In the genomic region with DNA sequence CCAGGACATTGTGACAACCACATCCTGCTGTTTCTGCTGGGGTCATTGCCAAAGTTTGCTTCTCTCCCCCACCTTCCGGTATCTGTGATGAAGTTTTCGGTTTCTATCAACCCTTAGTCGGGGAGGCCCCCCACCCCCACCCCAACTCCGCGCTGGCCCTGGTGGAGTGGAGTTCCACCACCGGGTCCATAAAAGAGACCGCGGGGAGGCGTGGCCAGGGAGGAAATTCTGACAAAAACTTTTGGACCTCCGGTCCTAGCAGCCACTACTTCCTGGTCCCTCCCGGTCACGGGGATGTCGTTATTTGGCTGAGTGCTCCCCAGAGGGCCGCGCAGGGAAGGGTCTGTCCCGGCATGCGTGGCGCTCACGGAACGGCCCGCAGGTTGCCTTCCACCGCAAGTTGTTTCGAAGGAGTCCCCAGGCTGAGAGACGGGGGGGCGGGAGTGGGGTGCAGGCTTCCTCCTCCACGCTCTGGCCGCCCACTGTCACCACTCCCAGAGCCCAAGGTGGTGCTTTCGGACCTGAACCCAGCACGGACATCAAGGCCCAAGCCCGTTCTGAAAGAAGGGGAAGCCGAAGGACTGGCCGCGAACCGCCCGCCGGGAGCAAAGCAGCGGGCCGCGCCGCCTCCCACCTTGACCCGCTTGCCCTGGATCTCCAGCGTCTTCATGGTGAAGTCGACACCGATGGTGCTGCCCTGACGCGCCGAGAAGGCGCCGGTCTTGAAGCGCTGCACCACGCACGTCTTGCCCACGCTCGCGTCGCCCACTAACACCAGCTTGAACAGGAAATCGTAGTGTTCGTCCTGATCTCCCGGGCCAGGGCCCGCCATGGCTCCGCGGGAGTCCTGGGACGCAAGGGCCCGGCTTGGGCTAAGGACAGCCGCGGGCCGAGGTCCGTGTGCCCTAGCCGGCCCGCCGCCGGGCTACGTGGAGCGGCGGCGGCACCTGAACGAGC, we compare ENCODE assay signal across 8 mouse cellular contexts. TPM values are rescaled to one million over a fixed set of nuclear protein-coding genes. Genes with fewer than 3 reads are reported as not detected.
DNase-seq lines count a peak whose midpoint lies in the region; ATAC-seq and TF ChIP-seq lines count a peak whose summit lies in the region.

No protein-coding gene starts in this region.

- H3K27me3 ChIP-seq in forebrain, embryonic 12.5 days: no peaks in the 10 kb centered on the region
- H3K27me3 ChIP-seq in heart, postnatal 0 days (ENCODE audit: control insufficient read depth, insufficient read depth, low read length): no peaks in the 10 kb centered on the region
- no peaks in the 10 kb centered on the region; the same call in 1 of the 2 replicates for H3K27me3 ChIP-seq in neural tube, embryonic 14.5 days (ENCODE audit: control insufficient read depth, insufficient read depth, low read length)
- H3K27me3 ChIP-seq in testis, adult 2 months (ENCODE audit: control insufficient read depth, insufficient read depth, low read length): no peaks in the 10 kb centered on the region

- peak overlapping the region; percentile 36; the same call in 1 of the 2 replicates for H3K27ac ChIP-seq in forebrain, embryonic 12.5 days
- H3K27ac ChIP-seq in heart, postnatal 0 days (ENCODE audit: low read depth): peak overlapping the region; percentile 89
- peak overlapping the region; percentile 66 for H3K27ac ChIP-seq in neural tube, embryonic 14.5 days (ENCODE audit: low read depth, low read length)
- peak overlapping the region; percentile 86 for H3K27ac ChIP-seq in testis, adult 2 months (ENCODE audit: control insufficient read depth, insufficient read depth, low read depth, low read length)

- H3K4me3 ChIP-seq in forebrain, embryonic 12.5 days (replicated peaks): peak overlapping the region; percentile 73
- H3K4me3 ChIP-seq in heart, postnatal 0 days (ENCODE audit: low read depth, low read length): peak overlapping the region; percentile 75
- peak overlapping the region; percentile 70 for H3K4me3 ChIP-seq in neural tube, embryonic 14.5 days (ENCODE audit: low read depth, low read length)
- H3K4me3 ChIP-seq in testis, adult 2 months (ENCODE audit: control insufficient read depth, low read depth, low read length): peak overlapping the region; percentile 91

- under 1% methylated on average over 72 of the region's 77 CpGs for WGBS in forebrain, embryonic 12.5 days
- under 1% methylated on average over 73 of the region's 77 CpGs for WGBS in heart, postnatal 0 days
- 1% methylated on average over 77 of the region's 77 CpGs for WGBS in neural tube, embryonic 14.5 days

- ATAC-seq in forebrain, embryonic 12.5 days (ENCODE audit: low FRiP score): peak; percentile 71
- peak; percentile 57 for ATAC-seq in heart, postnatal 0 days (ENCODE audit: insufficient read depth, low read depth)
- peak; percentile 75 for ATAC-seq in neural tube, embryonic 14.5 days (ENCODE audit: low read depth)

- peaks cover 19% of the 10 kb centered on the region for H3K4me1 ChIP-seq in forebrain, embryonic 12.5 days
- peaks cover 19% of the 10 kb centered on the region for H3K4me1 ChIP-seq in heart, postnatal 0 days (ENCODE audit: control insufficient read depth, insufficient read depth)
- H3K4me1 ChIP-seq in neural tube, embryonic 14.5 days (ENCODE audit: control insufficient read depth, insufficient read depth, low read length): peaks cover 6% of the 10 kb centered on the region; the same call in 1 of the 2 replicates
- H3K4me1 ChIP-seq in testis, adult 2 months (ENCODE audit: control insufficient read depth, insufficient read depth, low read length): peaks cover 12% of the 10 kb centered on the region

- no peak for TF ChIP-seq CTCF in heart, postnatal 0 days (IDR thresholded peaks at IDR 0.05; ENCODE audit: low read depth)
- TF ChIP-seq CTCF in testis, adult 2 months (IDR thresholded peaks at IDR 0.05; ENCODE audit: control insufficient read depth, insufficient read depth, insufficient replicate concordance, low read depth, low read length): no peak

- TF ChIP-seq EP300 in heart, postnatal 0 days (IDR thresholded peaks at IDR 0.05; ENCODE audit: low read depth): no peak

- peak; percentile 88 for DNase-seq in A20 (ENCODE audit: low read depth, low spot score)
- peak; percentile 70 for DNase-seq in adrenal gland, adult 8-10 months
- DNase-seq in heart, postnatal 0 days (ENCODE audit: low spot score): peak; percentile 58
- peak; percentile 84 to 92 for DNase-seq in kidney, postnatal 25 days
- DNase-seq in lung, adult 18-20 months: peak; percentile 82 to 86

- peaks cover 21% of the 10 kb centered on the region for H3K36me3 ChIP-seq in forebrain, embryonic 12.5 days (replicated peaks)
- H3K36me3 ChIP-seq in heart, postnatal 0 days (replicated peaks; ENCODE audit: control insufficient read depth, insufficient read depth, low read length): peaks cover 11% of the 10 kb centered on the region; the same call in 1 of the 2 replicates
- peaks cover 3% of the 10 kb centered on the region; the same call in 1 of the 2 replicates for H3K36me3 ChIP-seq in neural tube, embryonic 14.5 days (ENCODE audit: control insufficient read depth, insufficient read depth, low read length)
- no peaks in the 10 kb centered on the region for H3K36me3 ChIP-seq in testis, adult 2 months (ENCODE audit: control insufficient read depth, insufficient read depth, low read length)

- peak overlapping the region; percentile 80 for H3K9ac ChIP-seq in forebrain, embryonic 12.5 days
- peak overlapping the region; percentile 81 for H3K9ac ChIP-seq in heart, postnatal 0 days (replicated peaks; ENCODE audit: low read depth, low read length)
- H3K9ac ChIP-seq in neural tube, embryonic 14.5 days (replicated peaks; ENCODE audit: low read depth, low read length): peak overlapping the region; percentile 80

- TF ChIP-seq POLR2A in testis, adult 2 months (IDR thresholded peaks at IDR 0.05; ENCODE audit: control insufficient read depth, low read depth, low read length): peak; percentile 66

- H3K9me3 ChIP-seq in forebrain, embryonic 12.5 days: no peaks in the 10 kb centered on the region
- H3K9me3 ChIP-seq in heart, postnatal 0 days (replicated peaks; ENCODE audit: control insufficient read depth, low read length): no peaks in the 10 kb centered on the region
- no peaks in the 10 kb centered on the region for H3K9me3 ChIP-seq in neural tube, embryonic 14.5 days (ENCODE audit: control insufficient read depth, low read length)

- peak overlapping the region; percentile 93 for H3K4me2 ChIP-seq in forebrain, embryonic 12.5 days
- H3K4me2 ChIP-seq in heart, postnatal 0 days (ENCODE audit: low read depth, low read length): peak overlapping the region; percentile 94
- H3K4me2 ChIP-seq in neural tube, embryonic 14.5 days (ENCODE audit: low read depth, low read length): peak overlapping the region; percentile 95

RNA-seq across cellular contexts. Expression of gene Rab43, which starts 1.0 kb away (rescaled TPM):
- total RNA-seq in adrenal gland, adult 8-10 months (2022): 10 to 100 TPM; 34.0 to 40.1 (median 36.5) TPM
- polyA plus RNA-seq in forebrain, embryonic 12.5 days (2016; fragmentation: Nextera tagmentation; extraction: Ambion mirVana): 7.7 and 9.2 TPM in 2 replicates
- 11.8 and 19.7 TPM in 2 replicates for total RNA-seq in heart, postnatal 0 days (2014; rRNA removed; ENCODE audit: low replicate concordance)
- 6.7 and 6.8 TPM in 2 replicates for polyA plus RNA-seq in heart, postnatal 0 days (2015; fragmentation: Nextera tagmentation; extraction: Ambion mirVana)
- polyA plus RNA-seq in neural tube, embryonic 14.5 days (2014; fragmentation: Nextera tagmentation; extraction: Ambion mirVana): 8.9 and 12.3 TPM in 2 replicates
- 19.5 and 20.0 TPM in 2 replicates for polyA plus RNA-seq in testis, adult 2 months (2012; rRNA removed)

RNA-seq across cellular contexts. Expression of gene Gm45140, which starts 24.6 kb away (rescaled TPM):
- 1 to 10 TPM; 2.5 to 5.2 (median 3.2) TPM for total RNA-seq in adrenal gland, adult 8-10 months (2022)
- polyA plus RNA-seq in forebrain, embryonic 12.5 days (2016; fragmentation: Nextera tagmentation; extraction: Ambion mirVana): 3.2 and 3.3 TPM in 2 replicates
- not detected in 2 replicates for total RNA-seq in heart, postnatal 0 days (2014; rRNA removed; ENCODE audit: low replicate concordance)
- 0.58 and 1.1 TPM in 2 replicates for polyA plus RNA-seq in heart, postnatal 0 days (2015; fragmentation: Nextera tagmentation; extraction: Ambion mirVana)
- polyA plus RNA-seq in neural tube, embryonic 14.5 days (2014; fragmentation: Nextera tagmentation; extraction: Ambion mirVana): 1.9 and 3.9 TPM in 2 replicates
- polyA plus RNA-seq in testis, adult 2 months (2012; rRNA removed): 0.52 and 0.95 TPM in 2 replicates

RNA-seq across cellular contexts. Expression of gene Isy1, which starts 27.6 kb away (rescaled TPM):
- 10 to 100 TPM; 37.3 to 60.0 (median 46.5) TPM for total RNA-seq in adrenal gland, adult 8-10 months (2022)
- 68.1 and 71.2 TPM in 2 replicates for polyA plus RNA-seq in forebrain, embryonic 12.5 days (2016; fragmentation: Nextera tagmentation; extraction: Ambion mirVana)
- total RNA-seq in heart, postnatal 0 days (2014; rRNA removed; ENCODE audit: low replicate concordance): 5.6 and 40.5 TPM in 2 replicates
- 16.7 and 18.4 TPM in 2 replicates for polyA plus RNA-seq in heart, postnatal 0 days (2015; fragmentation: Nextera tagmentation; extraction: Ambion mirVana)
- polyA plus RNA-seq in neural tube, embryonic 14.5 days (2014; fragmentation: Nextera tagmentation; extraction: Ambion mirVana): 25.1 and 27.2 TPM in 2 replicates
- polyA plus RNA-seq in testis, adult 2 months (2012; rRNA removed): 6.4 and 6.7 TPM in 2 replicates

RNA-seq across cellular contexts. Expression of gene Gp9, which starts 33.1 kb away (rescaled TPM):
- total RNA-seq in adrenal gland, adult 8-10 months (2022): under 1 TPM in 1 of 4 experiments, not detected in 3; 0.35 TPM
- 0.88 and 1.00 TPM in 2 replicates for polyA plus RNA-seq in forebrain, embryonic 12.5 days (2016; fragmentation: Nextera tagmentation; extraction: Ambion mirVana)
- 0.19 and 0.23 TPM in 2 replicates for total RNA-seq in heart, postnatal 0 days (2014; rRNA removed; ENCODE audit: low replicate concordance)
- 0.89 and 1.0 TPM in 2 replicates for polyA plus RNA-seq in heart, postnatal 0 days (2015; fragmentation: Nextera tagmentation; extraction: Ambion mirVana)
- polyA plus RNA-seq in neural tube, embryonic 14.5 days (2014; fragmentation: Nextera tagmentation; extraction: Ambion mirVana): 0.32 and 0.73 TPM in 2 replicates
- polyA plus RNA-seq in testis, adult 2 months (2012; rRNA removed): 0.17 TPM in 1 of 2 replicates, not detected in the other

RNA-seq across cellular contexts. Expression of gene Cnbp, which starts 39.9 kb away (rescaled TPM):
- 100 to 1,000 TPM; 400 to 426 (median 421) TPM for total RNA-seq in adrenal gland, adult 8-10 months (2022)
- polyA plus RNA-seq in forebrain, embryonic 12.5 days (2016; fragmentation: Nextera tagmentation; extraction: Ambion mirVana): 1,030 and 1,055 TPM in 2 replicates
- 247 and 318 TPM in 2 replicates for total RNA-seq in heart, postnatal 0 days (2014; rRNA removed; ENCODE audit: low replicate concordance)
- 553 and 591 TPM in 2 replicates for polyA plus RNA-seq in heart, postnatal 0 days (2015; fragmentation: Nextera tagmentation; extraction: Ambion mirVana)
- 529 and 532 TPM in 2 replicates for polyA plus RNA-seq in neural tube, embryonic 14.5 days (2014; fragmentation: Nextera tagmentation; extraction: Ambion mirVana)
- 111 and 130 TPM in 2 replicates for polyA plus RNA-seq in testis, adult 2 months (2012; rRNA removed)

Comparison
In these comparisons a context has a peak if more than half of its experiments do, and no peak if none do; other contexts are left out.
1. Peak in every context shown above with its lines: DNase-seq, ATAC-seq, H3K4me3 ChIP-seq and H3K27ac ChIP-seq.
2. H3K27ac ChIP-seq: peak in every context shown above with its lines; median percentile 89 in heart, postnatal 0 days; 86 in testis, adult 2 months; 66 in neural tube, embryonic 14.5 days; 36 in forebrain, embryonic 12.5 days.